Mouse (Mus musculus) gastrocnemius, adult 18-20 months (tissue): Measurements from ENCODE around the gene Zbtb4. TPM values are rescaled to one million over a fixed set of nuclear protein-coding genes. Genes with fewer than 3 reads are reported as not detected.

Experiments
- DNase-seq: peaks from one replicate; pipeline ENCODE4 v3.0.0; 2021; ENCODE audit warnings: low spot score
- total RNA-seq, 2 experiments: library from RNA; stranded (reverse); gene quantifications; 2 replicates each; pipeline ENCODE4 v1.2.3; 2021

Zbtb4 gene
- total RNA-seq, 2 experiments from 2014 or later = 37.1 to 37.5 TPM

DNA sequence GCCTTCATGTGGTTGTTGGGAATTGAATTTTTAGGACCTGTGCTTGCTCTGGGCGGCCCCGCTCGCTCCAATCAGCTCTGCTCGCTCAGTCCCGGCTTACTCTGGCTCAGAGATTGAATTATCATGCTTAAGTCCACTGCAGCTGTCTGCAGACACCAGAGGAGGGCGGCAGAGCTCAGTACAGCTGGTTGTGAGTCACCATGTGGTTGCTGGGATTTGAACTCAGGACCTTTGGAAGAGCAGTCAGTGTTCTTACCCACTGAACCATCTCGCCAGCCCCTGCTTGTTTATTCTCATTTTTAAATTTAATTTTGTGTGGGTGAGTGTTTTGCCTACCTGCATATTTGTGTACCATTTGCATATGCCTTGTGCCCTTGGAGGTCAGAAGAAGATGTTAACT lies 2.2 kb upstream of the Zbtb4 start:
- no peak for DNase-seq

DNA sequence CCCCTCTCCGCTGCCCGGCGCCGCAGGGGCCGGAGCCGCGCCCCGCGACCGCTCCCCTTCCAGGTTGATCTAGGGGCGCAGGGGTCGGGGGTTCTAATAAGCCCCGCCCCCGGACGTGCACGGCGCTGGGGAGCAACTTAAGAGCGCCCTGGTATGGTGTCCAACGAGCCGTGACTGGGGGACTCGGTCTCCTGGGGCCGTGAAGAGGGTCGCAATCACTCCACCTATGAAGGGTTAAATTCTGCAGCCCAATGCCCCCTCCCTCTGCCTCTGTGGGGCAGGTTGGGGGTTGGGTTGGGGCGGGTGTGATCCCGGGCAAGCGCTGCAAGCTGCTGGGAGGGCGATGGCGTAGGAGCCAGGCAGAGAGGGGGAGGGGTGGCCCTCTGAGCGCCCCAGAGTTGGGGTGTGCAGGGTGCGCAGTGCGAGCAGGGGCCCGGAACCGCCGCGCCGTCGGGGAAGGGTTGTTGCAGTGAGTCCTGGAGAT lies 456 bp downstream of the Zbtb4 start:
- DNase-seq = peak; percentile 66

DNA sequence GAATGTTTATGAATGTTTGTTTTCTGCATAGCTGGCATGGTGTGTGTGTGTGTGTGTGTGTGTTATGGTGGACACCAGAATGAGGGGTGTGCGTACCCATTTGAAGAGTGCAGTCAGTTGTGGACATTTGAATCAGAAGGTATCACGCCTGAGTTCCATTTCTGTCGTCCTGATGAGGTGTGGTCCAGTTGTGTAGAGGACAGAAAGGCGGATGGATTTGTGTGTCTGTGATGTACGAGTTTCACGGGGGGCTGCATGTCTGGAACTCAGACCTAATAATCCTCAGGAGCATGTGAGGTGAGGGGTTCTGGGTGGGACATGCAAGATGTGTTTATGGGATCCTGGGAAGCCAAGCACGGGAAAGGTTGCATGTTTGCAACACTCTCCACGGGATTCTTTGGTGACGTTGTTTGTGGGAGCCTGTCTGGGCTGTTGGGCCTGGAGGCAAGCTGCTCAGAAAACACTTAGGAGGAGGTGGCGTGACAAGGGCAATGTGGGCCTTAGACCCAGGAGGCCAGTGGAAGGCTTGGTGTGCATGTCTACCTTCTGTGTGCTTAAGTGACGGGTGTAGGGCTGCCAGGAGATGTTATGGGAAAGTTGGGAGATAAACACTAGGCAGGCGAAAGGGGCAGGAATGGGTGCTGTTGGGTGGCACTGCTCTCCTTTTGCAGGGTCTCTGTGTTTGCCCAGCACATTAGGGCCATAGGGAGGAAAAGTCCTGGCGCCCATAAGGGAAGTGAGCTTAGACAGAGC lies 1.3 kb downstream of the Zbtb4 start:
- no peak for DNase-seq

DNA sequence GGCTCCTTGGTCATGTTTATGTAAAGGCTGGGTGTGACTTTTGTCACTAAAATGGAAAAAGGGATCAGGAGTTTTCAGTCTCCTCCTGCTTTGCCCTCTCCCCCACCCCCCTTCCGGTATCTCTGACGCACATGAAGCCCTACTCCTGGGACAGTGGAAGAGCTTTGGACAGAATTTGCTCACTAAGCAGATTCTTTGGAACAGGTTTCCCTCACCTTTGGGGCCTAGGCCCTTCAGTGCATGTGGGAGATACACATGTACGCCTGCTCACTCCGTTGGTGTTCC lies 1.9 kb downstream of the Zbtb4 start:
- no peak for DNase-seq

- DNase-seq = no peak
Measured at GRCm38 (mm10) chr11:69774961-69775360, 9.2 kb downstream of the Zbtb4 start.

- no peak for DNase-seq
Measured at GRCm38 (mm10) chr11:69775716-69776115, 10.0 kb downstream of the Zbtb4 start.

DNA sequence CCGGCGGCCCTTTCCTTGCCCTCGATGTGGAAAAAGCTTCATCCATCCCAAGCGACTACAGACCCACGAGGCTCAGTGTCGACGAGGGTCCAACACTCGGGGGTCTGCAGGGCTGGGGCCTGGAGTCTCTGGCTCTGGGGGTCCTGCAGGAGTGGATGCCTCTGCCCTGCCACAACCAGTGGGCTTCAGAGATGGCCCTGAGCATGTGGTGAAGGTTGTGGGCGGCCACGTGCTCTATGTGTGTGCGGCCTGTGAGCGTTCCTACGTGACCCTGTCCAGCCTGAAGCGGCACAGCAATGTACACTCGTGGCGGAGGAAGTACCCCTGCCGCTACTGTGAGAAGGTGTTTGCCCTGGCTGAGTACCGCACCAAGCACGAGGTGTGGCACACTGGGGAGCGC lies 10.8 kb downstream of the Zbtb4 start:
- DNase-seq = no peak

- DNase-seq = no peak
Measured at GRCm38 (mm10) chr11:69777504-69778257, 12.0 kb downstream of the Zbtb4 start.

- no peak for DNase-seq
Measured at GRCm38 (mm10) chr11:69778258-69778982, 12.7 kb downstream of the Zbtb4 start.

- DNase-seq = no peak
Measured at GRCm38 (mm10) chr11:69778985-69779384, 13.3 kb downstream of the Zbtb4 start.

DNA sequence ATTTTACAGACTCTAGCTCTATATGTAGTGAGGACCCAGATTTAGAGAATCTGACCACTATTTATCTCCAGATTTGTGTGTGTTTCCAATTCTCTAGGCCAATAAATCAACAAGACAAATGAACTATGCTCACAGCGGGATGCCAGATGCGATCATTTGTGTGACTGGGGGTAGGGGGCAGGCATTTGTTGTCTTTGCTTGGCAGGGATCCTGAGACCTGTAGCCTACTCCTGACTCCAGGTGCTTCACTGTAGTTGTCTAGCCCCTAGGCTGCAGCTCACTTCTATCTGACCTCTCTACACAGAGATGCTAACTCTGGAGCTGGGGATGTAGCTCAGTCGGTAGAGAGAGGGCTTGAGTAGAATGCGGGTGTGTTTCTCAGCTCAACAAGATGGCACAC lies 16.1 kb downstream of the Zbtb4 start:
- no peak for DNase-seq

GRCm38 (mm10) chr11:69784793-69785272 lies 19.1 kb downstream of the Zbtb4 start:
- peak; percentile 47 for DNase-seq

DNA sequence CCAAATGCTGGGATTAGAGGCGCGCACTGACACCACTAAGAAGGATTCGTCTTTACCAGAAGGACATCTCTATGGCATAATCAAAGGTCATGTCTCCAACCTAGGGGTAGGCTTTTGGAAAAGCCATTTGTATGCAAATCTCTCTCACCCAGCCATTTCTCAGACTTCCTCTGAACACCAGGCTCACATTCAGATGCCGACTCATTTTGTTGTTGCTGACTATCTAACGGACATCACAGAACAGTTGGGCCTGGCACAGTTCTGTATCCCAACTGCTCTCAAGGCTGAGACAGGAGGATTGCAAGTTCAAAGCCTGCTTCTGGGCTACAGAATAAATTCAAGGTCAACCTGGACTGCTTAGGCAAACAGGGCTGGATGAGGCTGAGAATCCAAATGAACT lies 21.6 kb downstream of the Zbtb4 start:
- DNase-seq = no peak

DNA sequence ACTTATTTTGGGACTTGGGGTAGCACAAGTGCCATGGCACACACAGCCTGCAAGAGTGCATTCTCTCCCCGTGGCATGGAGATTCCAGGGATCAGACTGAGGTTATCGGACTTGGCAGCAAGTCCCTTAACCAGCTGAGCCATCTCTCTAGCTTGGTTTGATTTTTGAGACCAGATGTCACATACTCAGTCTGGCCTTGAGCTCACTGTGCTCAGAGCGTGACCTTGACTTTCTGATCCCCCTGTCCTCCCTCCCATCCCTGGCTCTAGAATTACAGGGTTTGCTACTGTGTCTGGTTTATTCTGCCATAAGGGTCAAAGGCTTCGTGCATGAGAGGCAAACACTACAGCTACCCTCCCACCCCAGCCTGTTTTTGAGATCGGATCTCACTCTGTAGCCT lies 23.7 kb downstream of the Zbtb4 start:
- no peak for DNase-seq

DNA sequence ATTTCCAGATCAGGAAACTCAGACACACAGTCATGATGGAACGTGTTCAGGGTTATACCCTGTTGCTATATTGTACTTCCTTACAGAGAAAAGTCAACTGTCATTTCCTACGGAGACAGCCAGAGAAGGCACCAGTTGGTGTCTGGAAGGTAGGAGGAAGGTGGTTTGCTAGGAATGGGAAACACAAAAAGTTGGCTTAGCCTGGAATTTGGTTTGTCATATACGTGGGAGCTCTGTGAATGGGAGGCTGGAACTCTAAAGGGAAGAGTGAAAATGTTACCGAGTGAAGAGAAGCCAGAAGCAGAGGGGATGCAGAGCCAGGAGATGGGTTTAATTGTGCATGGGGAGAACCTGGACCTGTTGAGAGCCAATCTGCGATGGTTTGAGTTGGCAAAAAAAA lies 25.7 kb downstream of the Zbtb4 start:
- DNase-seq = no peak

- DNase-seq = peak; percentile 47
Measured at GRCm38 (mm10) chr11:69793429-69793828, 27.7 kb downstream of the Zbtb4 start.

GRCm38 (mm10) chr11:69795168-69795982 lies 29.7 kb downstream of the Zbtb4 start, which contains the start of gene Chrnb1:
Chrnb1 (minus strand) TSS chr11:69795943.
- peak; percentile 97 for DNase-seq

GRCm38 (mm10) chr11:69795983-69796435 lies 30.3 kb downstream of the Zbtb4 start:
- no peak for DNase-seq

DNA sequence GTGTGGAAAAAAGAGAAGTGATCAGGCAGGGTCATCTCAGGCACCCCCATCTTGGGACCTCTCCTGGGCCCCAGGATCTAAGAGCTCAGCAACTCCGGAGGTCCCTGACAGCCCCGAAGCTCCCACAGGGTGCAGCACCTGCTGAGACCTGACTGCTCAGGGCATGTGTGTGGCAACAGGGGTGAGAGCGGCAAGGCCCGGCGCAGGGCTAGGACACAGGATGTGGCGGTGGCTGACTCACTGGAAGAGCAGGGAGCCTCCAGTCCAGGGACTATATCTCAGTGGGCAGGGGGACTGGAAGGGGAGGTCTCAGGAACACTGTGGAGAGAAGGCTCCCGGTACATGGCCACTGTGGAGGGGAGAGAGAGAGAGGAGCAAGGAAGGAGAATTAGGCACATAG lies 32.2 kb downstream of the Zbtb4 start:
- DNase-seq = no peak

GRCm38 (mm10) chr11:69799394-69800137 lies 33.9 kb downstream of the Zbtb4 start:
- DNase-seq = no peak

GRCm38 (mm10) chr11:69800138-69800391 lies 34.4 kb downstream of the Zbtb4 start:
- DNase-seq = no peak
